Mouse (Mus musculus) heart, adult 2 months (tissue): ENCODE measurements around the gene Chpf2.

Experiments
- CTCF ChIP-seq: fragments of 200-600 bp; IDR thresholded peaks from 2 replicates; pipeline ENCODE4 v1.8.1; 2022; ENCODE audit warnings: antibody characterized with exemption, mild to moderate bottlenecking, moderate library complexity
- EP300 ChIP-seq: fragments of 200-500 bp; IDR thresholded peaks from 2 replicates; pipeline ENCODE4 v1.6.1; 2011; ENCODE audit warnings: low read depth, low read length, control low read depth; ENCODE audit not compliant: insufficient read depth

GRCm38 (mm10) chr5:24539571-24540296, 46.8 kb upstream of the Chpf2 start:
- no peak for TF ChIP-seq EP300
- no peak for TF ChIP-seq CTCF
